30 mouse cellular contexts compared by ENCODE assay signal in genomic region chr16:95494108-95494507, GRCm38 (mm10).
DNase-seq lines count a peak whose midpoint lies in the region; ATAC-seq and TF ChIP-seq lines count a peak whose summit lies in the region.
"Had no signal": no experiment of that assay in that cellular context is flagged by ENCODE, and none has a peak within 500 bp of the region (broad histone marks: within the 10 kb centered on the region; RNA-seq: fewer than 3 reads in every experiment).

No protein-coding gene starts in this region.

- no peaks in the 10 kb centered on the region for H3K27me3 ChIP-seq in embryonic facial prominence, embryonic 11.5 days (ENCODE audit: control insufficient read depth, insufficient read depth, low read length)
- H3K27me3 ChIP-seq in embryonic facial prominence, embryonic 10.5 days (replicated peaks; ENCODE audit: low read depth, poor library complexity, severe bottlenecking) = no peaks in the 10 kb centered on the region
- H3K27me3 ChIP-seq in lung, embryonic 14.5 days (ENCODE audit: insufficient read depth, low read length) = no peaks in the 10 kb centered on the region
- no peaks in the 10 kb centered on the region for H3K27me3 ChIP-seq in limb, embryonic 12.5 days
- H3K27me3 ChIP-seq: CH12.LX; embryonic facial prominence, embryonic 15.5 days; forebrain, embryonic 12.5 days; heart, embryonic 12.5 days; hindbrain, embryonic 13.5 days; limb, embryonic 13.5 days; liver, embryonic 12.5 days; midbrain, embryonic 15.5 days; neural tube, embryonic 13.5 days had no signal

- H3K27ac ChIP-seq in embryonic facial prominence, embryonic 11.5 days (replicated peaks; ENCODE audit: low read depth, low read length) = no peak overlapping the region
- no peak overlapping the region for H3K27ac ChIP-seq in embryonic facial prominence, embryonic 10.5 days (replicated peaks)
- H3K27ac ChIP-seq in lung, embryonic 14.5 days (ENCODE audit: low read depth) = no peak overlapping the region
- 0 out of 2 replicates have a peak overlapping the region, but pooled peaks have one; percentile 74 for H3K27ac ChIP-seq in limb, embryonic 12.5 days
- H3K27ac ChIP-seq: embryonic facial prominence, embryonic 15.5 days; forebrain, embryonic 12.5 days; heart, adult 2 months; hindbrain, embryonic 13.5 days; limb, embryonic 13.5 days; liver, embryonic 12.5 days; macrophage; midbrain, embryonic 15.5 days; neural tube, embryonic 13.5 days had no signal

- no peak for TF ChIP-seq CTCF in lung, embryonic 14.5 days (IDR thresholded peaks at IDR 0.05; ENCODE audit: low read depth)

- H3K9ac ChIP-seq in embryonic facial prominence, embryonic 11.5 days (replicated peaks; ENCODE audit: low read length) = no peak overlapping the region
- no peak overlapping the region for H3K9ac ChIP-seq in lung, embryonic 14.5 days
- H3K9ac ChIP-seq in limb, embryonic 12.5 days (replicated peaks) = no peak overlapping the region
- H3K9ac ChIP-seq: embryonic facial prominence, embryonic 15.5 days; forebrain, embryonic 12.5 days; forebrain, postnatal 0 days; heart, embryonic 12.5 days; hindbrain, embryonic 13.5 days; limb, embryonic 13.5 days; liver, embryonic 12.5 days; liver, postnatal 0 days; midbrain, embryonic 15.5 days; neural tube, embryonic 13.5 days had no signal

- WGBS in embryonic facial prominence, embryonic 11.5 days = 64% methylated on average over 3 of the region's 3 CpGs
- 64% methylated on average over 3 of the region's 3 CpGs for WGBS in embryonic facial prominence, embryonic 10.5 days
- 34% methylated on average over 3 of the region's 3 CpGs for WGBS in lung, embryonic 14.5 days
- WGBS in limb, embryonic 12.5 days = 42% methylated on average over 3 of the region's 3 CpGs

- peak; percentile 41 for DNase-seq in embryonic facial prominence, embryonic 11.5 days (ENCODE audit: low spot score)
- no peak for DNase-seq in embryonic facial prominence, embryonic 10.5 days (ENCODE audit: low spot score)
- DNase-seq in lung, embryonic 14.5 days = peak; percentile 44
- no peak for DNase-seq in lung, postnatal 4 days
- peak; percentile 21 for DNase-seq in 416B (ENCODE audit: low read depth)
- DNase-seq in right cerebral cortex, postnatal 25 days = no peak
- DNase-seq: adrenal gland, postnatal 10 days; cerebellum, adult 11-12 months; cerebellum, postnatal 10 days; forebrain, postnatal 0 days; heart, adult 2 months; heart, postnatal 4 days; layer of hippocampus, adult 9-11 months; liver, postnatal 0 days; spleen, adult 18-20 months; thymus, adult 18-20 months; thymus, postnatal 25 days had no signal

- H3K4me1 ChIP-seq in embryonic facial prominence, embryonic 11.5 days (ENCODE audit: control insufficient read depth, insufficient read depth, low read length) = no peaks in the 10 kb centered on the region
- peaks cover 18% of the 10 kb centered on the region for H3K4me1 ChIP-seq in embryonic facial prominence, embryonic 10.5 days
- no peaks in the 10 kb centered on the region for H3K4me1 ChIP-seq in lung, embryonic 14.5 days (ENCODE audit: insufficient read depth)
- peaks cover 40% of the 10 kb centered on the region for H3K4me1 ChIP-seq in limb, embryonic 12.5 days (replicated peaks)
- H3K4me1 ChIP-seq: forebrain, embryonic 12.5 days; heart, embryonic 12.5 days; hindbrain, embryonic 13.5 days; liver, embryonic 12.5 days; midbrain, embryonic 15.5 days; neural tube, embryonic 13.5 days had no signal

- no peaks in the 10 kb centered on the region for H3K36me3 ChIP-seq in embryonic facial prominence, embryonic 11.5 days (replicated peaks; ENCODE audit: control insufficient read depth, insufficient read depth, low read depth, low read length)
- no peaks in the 10 kb centered on the region for H3K36me3 ChIP-seq in embryonic facial prominence, embryonic 10.5 days (replicated peaks)
- H3K36me3 ChIP-seq in lung, embryonic 14.5 days (ENCODE audit: insufficient read depth) = no peaks in the 10 kb centered on the region
- no peaks in the 10 kb centered on the region for H3K36me3 ChIP-seq in limb, embryonic 12.5 days
- H3K36me3 ChIP-seq: embryonic facial prominence, embryonic 15.5 days; forebrain, embryonic 12.5 days; heart, embryonic 12.5 days; hindbrain, embryonic 13.5 days; limb, embryonic 13.5 days; liver, embryonic 12.5 days; midbrain, embryonic 15.5 days; neural tube, embryonic 13.5 days had no signal

- no peak for ATAC-seq in embryonic facial prominence, embryonic 11.5 days (replicated peaks; ENCODE audit: insufficient number of reproducible peaks, low FRiP score, low TSS enrichment, low read depth)
- ATAC-seq in lung, embryonic 14.5 days (ENCODE audit: insufficient read depth) = no peak
- no peak for ATAC-seq in limb, embryonic 12.5 days (ENCODE audit: insufficient number of reproducible peaks, insufficient read depth, low FRiP score, low TSS enrichment, low read depth)
- ATAC-seq: forebrain, postnatal 0 days; intestine, embryonic 16.5 days; liver, embryonic 12.5 days; liver, postnatal 0 days; lung, postnatal 0 days; midbrain, embryonic 15.5 days had no signal

- H3K9me3 ChIP-seq in embryonic facial prominence, embryonic 11.5 days (replicated peaks; ENCODE audit: control insufficient read depth, low read length) = no peaks in the 10 kb centered on the region
- H3K9me3 ChIP-seq in embryonic facial prominence, embryonic 10.5 days = no peaks in the 10 kb centered on the region
- no peaks in the 10 kb centered on the region for H3K9me3 ChIP-seq in lung, embryonic 14.5 days (ENCODE audit: low read depth, low read length)
- no peaks in the 10 kb centered on the region for H3K9me3 ChIP-seq in limb, embryonic 12.5 days
- H3K9me3 ChIP-seq: embryonic facial prominence, embryonic 15.5 days; forebrain, embryonic 12.5 days; heart, embryonic 12.5 days; hindbrain, embryonic 13.5 days; limb, embryonic 13.5 days; liver, embryonic 12.5 days; midbrain, embryonic 15.5 days; neural tube, embryonic 13.5 days had no signal

- no peak overlapping the region for H3K4me2 ChIP-seq in embryonic facial prominence, embryonic 11.5 days (ENCODE audit: low read depth, low read length)
- H3K4me2 ChIP-seq in lung, embryonic 14.5 days = no peak overlapping the region
- no peak overlapping the region for H3K4me2 ChIP-seq in limb, embryonic 12.5 days
- H3K4me2 ChIP-seq: embryonic facial prominence, embryonic 15.5 days; forebrain, embryonic 12.5 days; heart, embryonic 12.5 days; hindbrain, embryonic 13.5 days; liver, embryonic 12.5 days; midbrain, embryonic 15.5 days; neural tube, embryonic 13.5 days had no signal

- H3K4me3 ChIP-seq in embryonic facial prominence, embryonic 11.5 days (ENCODE audit: low read depth, low read length) = no peak overlapping the region
- no peak overlapping the region for H3K4me3 ChIP-seq in embryonic facial prominence, embryonic 10.5 days
- no peak overlapping the region for H3K4me3 ChIP-seq in lung, embryonic 14.5 days (ENCODE audit: low read depth, low read length)
- H3K4me3 ChIP-seq in limb, embryonic 12.5 days (replicated peaks) = no peak overlapping the region
- H3K4me3 ChIP-seq: embryonic facial prominence, embryonic 15.5 days; forebrain, embryonic 12.5 days; heart, adult 2 months; heart, embryonic 12.5 days; hindbrain, embryonic 13.5 days; limb, embryonic 13.5 days; liver, embryonic 12.5 days; midbrain, embryonic 15.5 days; neural tube, embryonic 13.5 days had no signal

Comparison
In these comparisons a context has a peak if more than half of its experiments do, and no peak if none do; other contexts are left out.
1. DNase-seq: peak in embryonic facial prominence, embryonic 11.5 days (single experiment), lung, embryonic 14.5 days (single experiment) and 416B (single experiment); none in embryonic facial prominence, embryonic 10.5 days (single experiment), lung, postnatal 4 days (0 of 2) and right cerebral cortex, postnatal 25 days (single experiment).